Mouse (Mus musculus): ENCODE measurements around the gene Gga3. TPM values are rescaled to one million over a fixed set of nuclear protein-coding genes. Genes with fewer than 3 reads are reported as not detected.

Gga3 gene
- polyA plus RNA-seq, 1 experiment = 55.4 TPM

- Histone ChIP-seq H3K4me1 (ENCODE audit: control insufficient read depth, insufficient read depth, low read length) (no peaks in the 10 kb centered on the region), H3K4me3 (ENCODE audit: insufficient read depth, low read length) (no peak overlapping the region), H3K27ac (ENCODE audit: insufficient read depth, low read length) (no peak overlapping the region)
- TF ChIP-seq CTCF (IDR thresholded peaks at IDR 0.05; ENCODE audit: extremely low read depth, insufficient read depth, low read length) (no peak), POLR2A (IDR thresholded peaks at IDR 0.05; ENCODE audit: extremely low read depth, insufficient read depth, low read length) (no peak)
These were observed 37.8 kb upstream of the Gga3 start for GRCm38 (mm10) chr11:115641664-115642036.

- H3K27ac ChIP-seq (ENCODE audit: insufficient read depth, low read length) = no peak overlapping the region
- TF ChIP-seq POLR2A (IDR thresholded peaks at IDR 0.05; ENCODE audit: extremely low read depth, insufficient read depth, low read length) (no peak), CTCF (IDR thresholded peaks at IDR 0.05; ENCODE audit: extremely low read depth, insufficient read depth, low read length) (no peak)
These were observed 37.3 kb upstream of the Gga3 start for GRCm38 (mm10) chr11:115640978-115641663.

GRCm38 (mm10) chr11:115640311-115640828 is 36.5 kb upstream of the Gga3 start:
- no peaks in the 10 kb centered on the region for H3K4me1 ChIP-seq (ENCODE audit: control insufficient read depth, insufficient read depth, low read length)
- H3K4me3 ChIP-seq (ENCODE audit: insufficient read depth, low read length) = no peak overlapping the region
- no peak overlapping the region for H3K27ac ChIP-seq (ENCODE audit: insufficient read depth, low read length)
- TF ChIP-seq POLR2A (IDR thresholded peaks at IDR 0.05; ENCODE audit: extremely low read depth, insufficient read depth, low read length) = no peak
- no peak for TF ChIP-seq CTCF (IDR thresholded peaks at IDR 0.05; ENCODE audit: extremely low read depth, insufficient read depth, low read length)

More at GRCm38 (mm10) chr11:115640978-115641663, 37.3 kb upstream of the Gga3 start:
- Histone ChIP-seq H3K4me3 (ENCODE audit: insufficient read depth, low read length) (no peak overlapping the region), H3K4me1 (ENCODE audit: control insufficient read depth, insufficient read depth, low read length) (no peaks in the 10 kb centered on the region)

GRCm38 (mm10) chr11:115639540-115639939 is 35.7 kb upstream of the Gga3 start:
- Histone ChIP-seq H3K27ac (ENCODE audit: insufficient read depth, low read length) (no peak overlapping the region), H3K4me3 (ENCODE audit: insufficient read depth, low read length) (no peak overlapping the region), H3K4me1 (ENCODE audit: control insufficient read depth, insufficient read depth, low read length) (no peaks in the 10 kb centered on the region)
- TF ChIP-seq CTCF (IDR thresholded peaks at IDR 0.05; ENCODE audit: extremely low read depth, insufficient read depth, low read length) (no peak), POLR2A (IDR thresholded peaks at IDR 0.05; ENCODE audit: extremely low read depth, insufficient read depth, low read length) (no peak)

- no peaks in the 10 kb centered on the region for H3K4me1 ChIP-seq (ENCODE audit: control insufficient read depth, insufficient read depth, low read length)
- no peak for TF ChIP-seq POLR2A (IDR thresholded peaks at IDR 0.05; ENCODE audit: extremely low read depth, insufficient read depth, low read length)
- TF ChIP-seq CTCF (IDR thresholded peaks at IDR 0.05; ENCODE audit: extremely low read depth, insufficient read depth, low read length) = no peak
- no peak overlapping the region for H3K4me3 ChIP-seq (ENCODE audit: insufficient read depth, low read length)
- H3K27ac ChIP-seq (ENCODE audit: insufficient read depth, low read length) = no peak overlapping the region
These were observed 34.9 kb upstream of the Gga3 start for GRCm38 (mm10) chr11:115638498-115639409.

- H3K4me1 ChIP-seq (ENCODE audit: control insufficient read depth, insufficient read depth, low read length) = no peaks in the 10 kb centered on the region
- H3K27ac ChIP-seq (ENCODE audit: insufficient read depth, low read length) = no peak overlapping the region
- no peak overlapping the region for H3K4me3 ChIP-seq (ENCODE audit: insufficient read depth, low read length)
- TF ChIP-seq CTCF (IDR thresholded peaks at IDR 0.05; ENCODE audit: extremely low read depth, insufficient read depth, low read length) = no peak
- no peak for TF ChIP-seq POLR2A (IDR thresholded peaks at IDR 0.05; ENCODE audit: extremely low read depth, insufficient read depth, low read length)
These were observed 33.1 kb upstream of the Gga3 start for GRCm38 (mm10) chr11:115636960-115637359.

- Histone ChIP-seq H3K4me1 (ENCODE audit: control insufficient read depth, insufficient read depth, low read length) (no peaks in the 10 kb centered on the region), H3K27ac (ENCODE audit: insufficient read depth, low read length) (no peak overlapping the region), H3K4me3 (ENCODE audit: insufficient read depth, low read length) (no peak overlapping the region)
- TF ChIP-seq CTCF (IDR thresholded peaks at IDR 0.05; ENCODE audit: extremely low read depth, insufficient read depth, low read length) (no peak), POLR2A (IDR thresholded peaks at IDR 0.05; ENCODE audit: extremely low read depth, insufficient read depth, low read length) (no peak)
These were observed 31.6 kb upstream of the Gga3 start for GRCm38 (mm10) chr11:115635484-115635883.

GRCm38 (mm10) chr11:115635041-115635440 is 31.2 kb upstream of the Gga3 start:
- H3K4me3 ChIP-seq (ENCODE audit: insufficient read depth, low read length) = no peak overlapping the region
- no peak for TF ChIP-seq CTCF (IDR thresholded peaks at IDR 0.05; ENCODE audit: extremely low read depth, insufficient read depth, low read length)
- TF ChIP-seq POLR2A (IDR thresholded peaks at IDR 0.05; ENCODE audit: extremely low read depth, insufficient read depth, low read length) = no peak
- no peak overlapping the region for H3K27ac ChIP-seq (ENCODE audit: insufficient read depth, low read length)
- no peaks in the 10 kb centered on the region for H3K4me1 ChIP-seq (ENCODE audit: control insufficient read depth, insufficient read depth, low read length)

GRCm38 (mm10) chr11:115634109-115634508 is 30.3 kb upstream of the Gga3 start:
- TF ChIP-seq POLR2A (IDR thresholded peaks at IDR 0.05; ENCODE audit: extremely low read depth, insufficient read depth, low read length) = no peak
- no peak for TF ChIP-seq CTCF (IDR thresholded peaks at IDR 0.05; ENCODE audit: extremely low read depth, insufficient read depth, low read length)
- Histone ChIP-seq H3K4me3 (ENCODE audit: insufficient read depth, low read length) (no peak overlapping the region), H3K4me1 (ENCODE audit: control insufficient read depth, insufficient read depth, low read length) (no peaks in the 10 kb centered on the region), H3K27ac (ENCODE audit: insufficient read depth, low read length) (no peak overlapping the region)
